Mouse (Mus musculus): ENCODE data around the gene Mroh2a. TPM values are rescaled to one million over a fixed set of nuclear protein-coding genes. Genes with fewer than 3 reads are reported as not detected.

Gene Mroh2a
- polyA plus RNA-seq, 1 experiment from 2014 or later: 0.60 TPM

GRCm38 (mm10) chr1:88253106-88253505 lies 26.3 kb downstream of the Mroh2a start:
- no peak for ATAC-seq (replicated peaks; ENCODE audit: extremely low read depth, insufficient read depth, low FRiP score)
- no peak overlapping the region for H3K27ac ChIP-seq (ENCODE audit: low read length)
- peaks cover 53% of the 10 kb centered on the region for H3K9me3 ChIP-seq (replicated peaks; ENCODE audit: control insufficient read depth, low read length)
- no peak overlapping the region for H3K4me3 ChIP-seq (ENCODE audit: low read length)
- no peaks in the 10 kb centered on the region for H3K36me3 ChIP-seq (ENCODE audit: control insufficient read depth, insufficient read depth)
- H3K4me2 ChIP-seq (ENCODE audit: low read depth, low read length): no peak overlapping the region
- no peak overlapping the region for H3K9ac ChIP-seq (ENCODE audit: low read length)
- no peaks in the 10 kb centered on the region for H3K4me1 ChIP-seq (ENCODE audit: control insufficient read depth, insufficient read depth, low read length)
- WGBS: 71% methylated on average over 8 of the region's 8 CpGs
- H3K27me3 ChIP-seq (ENCODE audit: control insufficient read depth, insufficient read depth, low read length): no peaks in the 10 kb centered on the region

- H3K4me3 ChIP-seq (ENCODE audit: low read length): no peak overlapping the region
- H3K4me1 ChIP-seq (ENCODE audit: control insufficient read depth, insufficient read depth, low read length): no peaks in the 10 kb centered on the region
- no peak overlapping the region for H3K27ac ChIP-seq (ENCODE audit: low read length)
- H3K27me3 ChIP-seq (ENCODE audit: control insufficient read depth, insufficient read depth, low read length): no peaks in the 10 kb centered on the region
- 62% methylated on average over 6 of the region's 6 CpGs for WGBS
- H3K4me2 ChIP-seq (ENCODE audit: low read depth, low read length): no peak overlapping the region
- peaks cover 51% of the 10 kb centered on the region for H3K9me3 ChIP-seq (replicated peaks; ENCODE audit: control insufficient read depth, low read length)
- ATAC-seq (replicated peaks; ENCODE audit: extremely low read depth, insufficient read depth, low FRiP score): no peak
- no peaks in the 10 kb centered on the region for H3K36me3 ChIP-seq (ENCODE audit: control insufficient read depth, insufficient read depth)
- H3K9ac ChIP-seq (ENCODE audit: low read length): no peak overlapping the region
Measured at GRCm38 (mm10) chr1:88253540-88253939, 26.8 kb downstream of the Mroh2a start.

DNA sequence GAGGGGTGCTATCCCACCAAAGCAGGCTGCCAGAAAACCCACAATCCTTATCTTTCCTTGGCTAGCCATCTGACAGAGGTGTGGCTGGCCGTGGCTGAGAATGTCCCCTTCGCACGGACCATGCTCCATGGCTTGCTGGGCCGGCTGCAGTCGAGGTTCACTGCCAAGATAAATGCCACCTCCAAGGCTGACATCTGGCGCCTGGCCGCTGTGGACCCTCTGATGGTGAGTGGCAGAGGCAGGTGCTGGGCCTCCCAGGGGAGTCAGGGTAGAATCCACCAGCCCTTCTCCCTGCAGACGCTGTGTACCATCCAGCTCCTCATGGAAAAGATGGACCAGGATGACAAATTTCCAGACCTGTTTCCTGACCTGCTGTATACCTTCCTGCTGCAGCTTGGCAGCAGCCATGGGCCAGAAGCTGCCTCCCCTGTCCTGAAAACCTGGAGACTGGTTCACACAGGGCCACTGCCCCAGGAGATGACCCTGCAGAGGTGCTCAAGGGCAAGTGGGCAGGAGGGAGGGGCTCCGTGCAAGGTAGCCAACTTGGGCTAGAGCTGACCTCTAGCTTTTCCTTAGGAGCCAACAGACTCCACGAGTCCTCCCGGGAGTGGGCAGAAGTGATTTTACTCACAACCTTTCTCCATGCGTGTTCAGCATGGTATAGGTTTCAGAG lies 28.1 kb downstream of the Mroh2a start:
- Histone ChIP-seq H3K9ac (ENCODE audit: low read length) (no peak overlapping the region), H3K9me3 (replicated peaks; ENCODE audit: control insufficient read depth, low read length) (peaks cover 37% of the 10 kb centered on the region), H3K27me3 (ENCODE audit: control insufficient read depth, insufficient read depth, low read length) (no peaks in the 10 kb centered on the region), H3K4me1 (ENCODE audit: control insufficient read depth, insufficient read depth, low read length) (peaks cover 12% of the 10 kb centered on the region), H3K4me2 (ENCODE audit: low read depth, low read length) (no peak overlapping the region), H3K4me3 (ENCODE audit: low read length) (no peak overlapping the region), H3K27ac (ENCODE audit: low read length) (no peak overlapping the region), H3K36me3 (ENCODE audit: control insufficient read depth, insufficient read depth) (no peaks in the 10 kb centered on the region)
- no peak for ATAC-seq (replicated peaks; ENCODE audit: extremely low read depth, insufficient read depth, low FRiP score)
- WGBS: 77% methylated on average over 12 of the region's 12 CpGs

DNA sequence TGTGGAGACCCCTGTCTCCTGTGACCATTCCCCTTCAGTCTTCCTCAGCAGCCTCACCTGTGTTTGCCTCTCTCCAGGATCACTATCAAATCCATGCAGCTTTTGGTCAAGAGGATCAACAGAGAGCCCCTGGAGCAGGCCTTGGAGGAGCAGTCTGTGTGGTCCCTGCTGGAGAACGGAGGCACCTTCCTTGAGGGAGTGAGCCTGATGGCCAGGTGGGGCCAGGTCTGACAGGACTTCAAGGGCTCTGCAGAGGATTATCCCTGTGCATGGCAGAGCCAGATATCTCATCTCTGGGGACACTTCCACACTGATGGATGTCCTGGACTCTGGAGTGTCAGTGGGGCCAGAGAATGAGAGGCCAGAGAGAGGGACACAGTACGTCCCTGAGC lies 28.7 kb downstream of the Mroh2a start:
- peaks cover 14% of the 10 kb centered on the region for H3K4me1 ChIP-seq (ENCODE audit: control insufficient read depth, insufficient read depth, low read length)
- peaks cover 32% of the 10 kb centered on the region for H3K9me3 ChIP-seq (replicated peaks; ENCODE audit: control insufficient read depth, low read length)
- H3K27me3 ChIP-seq (ENCODE audit: control insufficient read depth, insufficient read depth, low read length): no peaks in the 10 kb centered on the region
- no peak overlapping the region for H3K27ac ChIP-seq (ENCODE audit: low read length)
- WGBS: 47% methylated on average over 2 of the region's 2 CpGs
- no peak overlapping the region for H3K4me3 ChIP-seq (ENCODE audit: low read length)
- no peak for ATAC-seq (replicated peaks; ENCODE audit: extremely low read depth, insufficient read depth, low FRiP score)
- H3K9ac ChIP-seq (ENCODE audit: low read length): no peak overlapping the region
- no peaks in the 10 kb centered on the region for H3K36me3 ChIP-seq (ENCODE audit: control insufficient read depth, insufficient read depth)
- H3K4me2 ChIP-seq (ENCODE audit: low read depth, low read length): no peak overlapping the region

DNA sequence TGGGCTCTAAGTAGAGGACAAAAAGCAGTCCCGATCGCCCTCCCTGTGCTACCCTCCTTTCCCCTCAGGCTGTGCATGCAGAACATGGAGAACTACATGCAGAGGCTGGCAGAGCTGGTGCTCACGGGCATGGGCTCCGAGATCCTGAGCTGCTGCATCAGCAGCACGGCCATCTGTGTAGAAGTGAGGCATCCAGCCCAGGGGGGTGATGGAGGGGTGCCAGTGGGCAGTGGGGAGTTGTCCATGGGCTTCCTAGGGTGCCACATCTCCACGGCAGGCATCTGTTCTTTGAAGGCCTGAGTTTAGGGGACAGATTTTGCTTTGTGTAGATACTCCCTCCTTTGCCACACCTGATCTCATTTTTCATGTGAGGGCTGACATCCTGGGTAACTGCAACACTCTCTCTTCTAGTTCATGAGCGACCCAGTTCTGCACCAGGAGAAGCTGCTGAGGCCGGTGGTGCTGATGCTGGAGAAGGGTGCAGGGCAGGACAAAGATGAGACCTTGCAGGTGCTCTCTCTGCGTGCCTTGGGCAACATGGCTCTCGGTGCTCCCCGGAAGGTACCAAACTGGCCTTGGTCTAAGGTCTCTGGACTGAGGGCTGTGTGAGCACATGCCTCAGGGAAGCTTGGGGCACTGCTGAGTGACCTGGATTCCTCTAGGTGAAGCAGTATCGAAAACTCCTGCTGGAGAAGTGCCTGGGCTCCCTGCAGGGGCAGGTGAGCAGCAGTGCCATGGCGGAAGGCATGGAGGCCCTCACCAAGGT lies 29.4 kb downstream of the Mroh2a start:
- WGBS: 71% methylated on average over 13 of the region's 13 CpGs
- peaks cover 3% of the 10 kb centered on the region; the same call in 1 of the 2 replicates for H3K36me3 ChIP-seq (ENCODE audit: control insufficient read depth, insufficient read depth)
- no peak for ATAC-seq (replicated peaks; ENCODE audit: extremely low read depth, insufficient read depth, low FRiP score)
- no peak overlapping the region for H3K9ac ChIP-seq (ENCODE audit: low read length)
- peaks cover 25% of the 10 kb centered on the region for H3K9me3 ChIP-seq (replicated peaks; ENCODE audit: control insufficient read depth, low read length)
- no peak overlapping the region for H3K27ac ChIP-seq (ENCODE audit: low read length)
- H3K4me2 ChIP-seq (ENCODE audit: low read depth, low read length): no peak overlapping the region
- peaks cover 14% of the 10 kb centered on the region for H3K4me1 ChIP-seq (ENCODE audit: control insufficient read depth, insufficient read depth, low read length)
- H3K4me3 ChIP-seq (ENCODE audit: low read length): no peak overlapping the region
- no peaks in the 10 kb centered on the region for H3K27me3 ChIP-seq (ENCODE audit: control insufficient read depth, insufficient read depth, low read length)

- peaks cover 21% of the 10 kb centered on the region for H3K9me3 ChIP-seq (replicated peaks; ENCODE audit: control insufficient read depth, low read length)
- no peaks in the 10 kb centered on the region for H3K27me3 ChIP-seq (ENCODE audit: control insufficient read depth, insufficient read depth, low read length)
- no peak overlapping the region for H3K4me2 ChIP-seq (ENCODE audit: low read depth, low read length)
- H3K9ac ChIP-seq (ENCODE audit: low read length): no peak overlapping the region
- H3K27ac ChIP-seq (ENCODE audit: low read length): no peak overlapping the region
- no peak for ATAC-seq (replicated peaks; ENCODE audit: extremely low read depth, insufficient read depth, low FRiP score)
- H3K4me3 ChIP-seq (ENCODE audit: low read length): no peak overlapping the region
- peaks cover 11% of the 10 kb centered on the region; the same call in 1 of the 2 replicates for H3K36me3 ChIP-seq (ENCODE audit: control insufficient read depth, insufficient read depth)
- H3K4me1 ChIP-seq (ENCODE audit: control insufficient read depth, insufficient read depth, low read length): peaks cover 14% of the 10 kb centered on the region
- WGBS: 74% methylated on average over 10 of the region's 10 CpGs
Measured at GRCm38 (mm10) chr1:88256886-88257663, 30.3 kb downstream of the Mroh2a start.

- WGBS: 78% methylated on average over 6 of the region's 6 CpGs
- Histone ChIP-seq H3K36me3 (ENCODE audit: control insufficient read depth, insufficient read depth) (peaks cover 17% of the 10 kb centered on the region), H3K9ac (ENCODE audit: low read length) (no peak overlapping the region), H3K27ac (ENCODE audit: low read length) (no peak overlapping the region), H3K9me3 (replicated peaks; ENCODE audit: control insufficient read depth, low read length) (peaks cover 15% of the 10 kb centered on the region), H3K4me1 (ENCODE audit: control insufficient read depth, insufficient read depth, low read length) (peaks cover 18% of the 10 kb centered on the region), H3K4me3 (ENCODE audit: low read length) (no peak overlapping the region), H3K4me2 (ENCODE audit: low read depth, low read length) (no peak overlapping the region), H3K27me3 (ENCODE audit: control insufficient read depth, insufficient read depth, low read length) (no peaks in the 10 kb centered on the region)
- ATAC-seq (replicated peaks; ENCODE audit: extremely low read depth, insufficient read depth, low FRiP score): no peak
Measured at GRCm38 (mm10) chr1:88257681-88258080, 30.9 kb downstream of the Mroh2a start.

DNA sequence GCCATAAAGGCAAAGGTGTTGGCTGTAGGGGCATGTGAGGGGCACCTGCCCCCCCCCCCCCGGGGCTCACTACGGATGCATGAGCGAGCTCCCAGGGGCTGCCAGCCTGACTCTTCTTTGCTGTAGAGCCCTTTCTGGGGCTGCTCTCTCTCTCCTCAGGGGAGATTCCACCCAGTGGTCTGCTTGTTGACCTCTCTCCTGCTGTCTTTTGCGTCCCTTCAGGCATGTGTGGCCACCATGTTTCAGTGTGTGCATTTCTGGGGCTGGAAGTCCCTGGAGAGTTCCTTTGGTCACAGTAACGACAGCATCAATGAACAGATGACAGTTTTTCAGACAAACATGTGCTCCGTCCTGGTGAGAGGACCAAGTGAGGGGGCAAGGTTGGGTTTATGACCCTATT lies 31.6 kb downstream of the Mroh2a start:
- peaks cover 18% of the 10 kb centered on the region for H3K4me1 ChIP-seq (ENCODE audit: control insufficient read depth, insufficient read depth, low read length)
- WGBS: 63% methylated on average over 6 of the region's 6 CpGs
- peaks cover 24% of the 10 kb centered on the region for H3K36me3 ChIP-seq (ENCODE audit: control insufficient read depth, insufficient read depth)
- no peaks in the 10 kb centered on the region for H3K27me3 ChIP-seq (ENCODE audit: control insufficient read depth, insufficient read depth, low read length)
- H3K27ac ChIP-seq (ENCODE audit: low read length): no peak overlapping the region
- no peak for ATAC-seq (replicated peaks; ENCODE audit: extremely low read depth, insufficient read depth, low FRiP score)
- H3K4me3 ChIP-seq (ENCODE audit: low read length): no peak overlapping the region
- no peak overlapping the region for H3K4me2 ChIP-seq (ENCODE audit: low read depth, low read length)
- peaks cover 11% of the 10 kb centered on the region; the same call in 1 of the 2 replicates for H3K9me3 ChIP-seq (replicated peaks; ENCODE audit: control insufficient read depth, low read length)
- H3K9ac ChIP-seq (ENCODE audit: low read length): no peak overlapping the region

Measured in heart, embryonic 16.5 days (tissue).